Mouse (Mus musculus): Measurements from ENCODE around the gene Rimbp2.
"Not testable (repeated sequence)": the region's sequence is repeated elsewhere in the genome, so short reads cannot be mapped to it uniquely, and the experiment has no call there.

Rimbp2 gene

DNA sequence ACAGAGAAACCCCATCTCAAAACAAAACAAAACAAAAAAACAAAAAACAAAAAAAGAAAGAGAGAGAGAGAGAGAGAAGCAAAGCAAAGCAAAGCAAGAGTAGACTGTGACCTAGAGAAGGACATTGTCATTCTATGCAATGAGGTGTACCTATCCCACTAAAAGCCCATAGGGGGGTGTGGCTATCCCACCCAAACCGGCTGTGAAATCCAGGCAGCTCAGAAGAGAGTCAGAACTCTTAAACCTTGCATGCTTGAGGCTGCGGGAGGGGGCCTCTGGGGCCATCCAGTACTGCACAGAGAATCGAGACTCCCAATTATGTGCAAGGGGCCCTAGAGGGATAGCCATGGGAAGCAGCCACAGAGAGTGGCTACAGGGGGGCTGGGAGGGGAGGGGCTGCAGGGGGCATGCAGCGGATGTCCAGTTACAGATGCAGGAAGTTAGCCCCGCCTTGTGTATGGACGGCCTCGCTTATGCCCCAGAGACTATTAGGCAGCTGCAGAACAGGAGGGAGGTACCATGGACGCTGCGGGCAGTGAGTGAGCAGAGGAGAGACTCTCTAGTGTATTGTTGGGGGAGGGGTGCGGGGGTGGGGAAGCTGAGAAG, 184.2 kb downstream of the Rimbp2 start:
- in situ Hi-C loops (cut with MboI; ENCODE audit: unreplicated experiment in 2 of 2) = no loop called here

- in situ Hi-C loops (cut with MboI; ENCODE audit: unreplicated experiment in 2 of 2) = no loop called here
Measured at GRCm38 (mm10) chr5:128761118-128761517, 192.2 kb downstream of the Rimbp2 start.

- in situ Hi-C loops (cut with MboI; ENCODE audit: unreplicated experiment in 2 of 2) = loop anchor here (5.0 kb wide), 1 partner anchor 54 kb away; no protein-coding TSS in a partner anchor
Measured at GRCm38 (mm10) chr5:128746261-128746660, 207.0 kb downstream of the Rimbp2 start.

DNA sequence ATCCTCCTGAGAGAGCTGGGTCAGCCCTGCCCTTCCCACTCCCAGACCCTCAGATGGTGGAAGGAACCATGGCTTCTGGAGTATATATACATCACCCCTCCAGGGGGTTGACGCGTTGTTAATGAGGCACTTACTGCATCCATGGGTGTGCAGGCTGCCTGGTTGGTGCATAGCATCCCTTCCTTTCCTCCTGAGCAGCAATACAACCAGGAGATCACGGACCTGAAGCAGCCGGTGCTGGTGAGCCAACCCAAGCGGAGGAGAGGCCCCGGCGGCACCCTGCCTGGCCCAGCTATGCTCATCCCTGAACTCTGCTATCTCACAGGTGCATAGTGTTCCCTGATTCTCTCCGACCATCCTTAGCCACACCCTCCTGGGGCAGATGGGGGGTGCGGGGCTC, 208.1 kb downstream of the Rimbp2 start:
- in situ Hi-C loops (cut with MboI; ENCODE audit: unreplicated experiment in 2 of 2) = loop anchor here (5.0 kb wide), 1 partner anchor 53 kb away; no protein-coding TSS in a partner anchor

- in situ Hi-C loops (cut with MboI; ENCODE audit: unreplicated experiment in 2 of 2) = no loop called here
Measured at GRCm38 (mm10) chr5:128744351-128744750, 208.9 kb downstream of the Rimbp2 start.

DNA sequence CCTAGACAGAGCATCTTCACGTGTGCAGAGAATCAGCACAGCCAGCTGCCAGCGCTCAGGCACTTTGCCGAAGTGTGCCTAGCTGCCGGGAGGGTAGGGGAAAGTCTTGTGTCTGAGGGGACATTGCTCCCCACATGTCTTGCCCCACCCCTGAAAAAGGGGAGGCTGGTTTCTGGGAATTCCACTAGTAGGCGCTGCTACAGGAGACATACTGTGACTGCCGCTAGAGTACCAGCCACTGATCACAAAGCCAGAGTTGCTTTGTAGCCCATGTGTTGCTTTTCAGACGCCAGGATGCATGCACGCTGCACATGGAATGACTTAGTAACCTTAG, 213.5 kb downstream of the Rimbp2 start:
- in situ Hi-C loops (cut with MboI; ENCODE audit: unreplicated experiment in 2 of 2) = no loop called here

DNA sequence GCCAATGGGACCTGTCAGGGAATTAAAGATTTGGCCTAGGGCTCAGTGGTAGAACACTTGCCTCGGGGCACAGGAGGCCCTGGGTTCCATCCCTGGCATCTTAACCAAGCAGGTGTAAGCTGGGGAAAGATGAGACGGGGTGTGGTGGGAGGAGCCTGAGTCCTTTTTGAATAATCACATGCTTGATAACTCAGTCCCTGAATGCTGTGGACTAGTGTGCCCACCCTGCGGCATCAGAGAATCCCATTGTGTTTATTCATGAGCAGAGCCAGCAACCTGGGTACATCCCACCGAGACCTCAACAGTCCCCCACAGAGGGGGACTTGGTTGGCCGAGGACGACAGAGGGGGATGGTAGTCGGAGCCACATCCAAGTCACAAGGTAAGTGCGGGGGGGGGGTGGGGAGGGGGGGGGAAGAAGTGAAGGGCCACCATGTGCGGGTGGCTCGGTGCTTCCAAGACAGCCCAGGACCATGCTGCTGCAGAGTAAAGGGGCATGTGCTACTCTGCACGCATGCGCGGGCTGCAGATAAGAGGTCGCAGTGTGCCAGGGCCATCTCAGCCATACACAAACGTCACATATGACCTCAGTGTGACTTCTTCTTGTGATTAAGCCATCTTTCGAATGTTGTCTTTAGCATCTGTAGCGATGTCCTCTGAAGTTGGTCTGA, 214.0 kb downstream of the Rimbp2 start:
- in situ Hi-C loops (cut with MboI; ENCODE audit: unreplicated experiment in 2 of 2) = no loop called here

GRCm38 (mm10) chr5:128735921-128736320, 217.4 kb downstream of the Rimbp2 start:
- in situ Hi-C loops (cut with MboI; ENCODE audit: unreplicated experiment in 2 of 2) = no loop called here

DNA sequence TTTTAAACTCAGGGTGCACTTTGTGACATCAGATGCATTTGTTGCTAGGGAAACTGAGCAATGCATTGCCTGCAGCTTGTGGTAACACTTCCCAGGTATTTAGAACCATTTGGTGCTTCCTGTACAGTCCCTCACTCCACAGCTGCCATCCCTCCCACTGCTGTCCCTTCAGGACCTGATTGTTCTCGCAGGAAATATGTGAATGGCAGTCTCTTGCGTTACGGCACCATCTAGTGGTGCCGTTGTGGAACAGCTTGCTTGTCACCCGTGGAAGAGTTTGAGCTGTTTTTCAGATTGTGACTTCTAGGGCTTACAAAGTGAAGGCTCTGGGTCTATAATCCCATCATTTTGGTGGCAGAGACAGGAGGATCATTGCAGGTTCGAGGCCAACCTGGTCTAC, 219.3 kb downstream of the Rimbp2 start:
- in situ Hi-C loops (cut with MboI; ENCODE audit: unreplicated experiment in 2 of 2) = no loop called here

DNA sequence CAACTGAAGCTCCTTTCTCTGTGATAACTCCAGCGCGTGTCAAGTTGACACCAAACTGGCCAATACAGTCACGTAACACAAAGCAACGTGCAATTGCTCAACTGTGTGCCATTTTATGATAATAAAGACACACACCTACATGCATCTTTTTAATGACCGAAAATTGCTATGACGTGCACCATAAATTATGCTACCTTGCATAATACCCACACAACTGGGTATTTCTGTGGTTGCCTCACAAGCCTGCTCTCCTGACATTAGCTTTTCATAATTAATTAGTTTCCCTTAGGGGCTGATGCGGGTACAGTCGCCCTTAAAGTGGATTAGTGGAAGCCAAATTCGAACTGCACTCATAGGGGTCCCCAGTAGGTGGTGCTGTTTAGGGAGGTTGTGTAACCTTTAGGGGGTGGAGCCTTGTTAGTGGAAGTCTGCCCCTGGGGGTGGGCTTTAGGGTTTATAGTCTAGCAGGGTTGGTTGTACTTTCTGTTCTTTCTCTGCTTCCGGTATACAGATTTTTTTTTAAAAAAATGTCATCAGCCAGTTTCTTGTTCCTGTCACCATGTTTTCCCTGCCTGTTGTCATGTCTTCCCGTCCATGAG, 220.8 kb downstream of the Rimbp2 start:
- in situ Hi-C loops (cut with MboI; ENCODE audit: unreplicated experiment in 2 of 2) = no loop called here

GRCm38 (mm10) chr5:128730634-128731033, 222.7 kb downstream of the Rimbp2 start:
- in situ Hi-C loops (cut with MboI; ENCODE audit: unreplicated experiment in 2 of 2) = no loop called here

DNA sequence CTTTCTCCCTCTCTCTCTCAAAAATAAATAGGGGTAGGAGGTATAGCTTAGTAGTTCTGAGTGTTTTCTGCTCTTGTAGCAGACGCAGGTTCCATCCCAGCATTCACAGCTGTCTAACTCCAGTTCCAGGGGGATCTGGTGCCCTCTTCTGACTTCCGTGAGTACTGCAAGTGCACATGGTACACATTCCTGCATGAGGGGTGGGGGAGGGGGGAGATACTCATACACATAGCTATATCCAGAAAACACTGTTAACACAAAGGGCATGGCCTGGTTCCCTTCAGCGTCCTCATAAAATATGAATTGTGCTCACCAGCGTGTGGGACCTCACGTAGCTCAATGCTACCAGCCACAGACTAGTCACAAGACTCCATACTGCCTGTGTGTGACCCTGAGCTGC, 223.9 kb downstream of the Rimbp2 start:
- in situ Hi-C loops (cut with MboI; ENCODE audit: unreplicated experiment in 2 of 2) = no loop called here

GRCm38 (mm10) chr5:128720461-128720860, 232.8 kb downstream of the Rimbp2 start:
- in situ Hi-C loops (cut with MboI; ENCODE audit: unreplicated experiment in 2 of 2) = not testable (repeated sequence)

GRCm38 (mm10) chr5:128715171-128715570, 238.1 kb downstream of the Rimbp2 start:
- in situ Hi-C loops (cut with MboI; ENCODE audit: unreplicated experiment in 2 of 2) = no loop called here

DNA sequence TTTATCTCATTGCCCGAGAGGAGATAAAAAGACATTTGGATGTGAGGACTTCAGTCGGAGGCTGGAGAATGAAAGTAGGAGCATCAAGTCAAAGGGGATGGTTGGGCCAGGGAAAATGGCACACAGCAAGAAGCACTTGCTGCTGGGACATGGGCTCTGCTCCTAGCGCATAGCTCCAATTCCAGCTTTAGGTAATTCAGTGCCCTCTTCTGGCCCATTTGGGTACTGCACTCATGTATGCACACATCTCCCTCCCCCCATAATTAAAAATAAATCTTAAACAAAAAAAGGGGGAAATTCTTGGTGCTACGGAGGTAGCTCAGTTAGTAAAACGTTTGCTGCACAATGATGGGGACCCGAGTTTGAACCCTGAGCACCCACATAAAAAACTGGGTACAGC, 241.4 kb downstream of the Rimbp2 start:
- in situ Hi-C loops (cut with MboI; ENCODE audit: unreplicated experiment in 2 of 2) = no loop called here

DNA sequence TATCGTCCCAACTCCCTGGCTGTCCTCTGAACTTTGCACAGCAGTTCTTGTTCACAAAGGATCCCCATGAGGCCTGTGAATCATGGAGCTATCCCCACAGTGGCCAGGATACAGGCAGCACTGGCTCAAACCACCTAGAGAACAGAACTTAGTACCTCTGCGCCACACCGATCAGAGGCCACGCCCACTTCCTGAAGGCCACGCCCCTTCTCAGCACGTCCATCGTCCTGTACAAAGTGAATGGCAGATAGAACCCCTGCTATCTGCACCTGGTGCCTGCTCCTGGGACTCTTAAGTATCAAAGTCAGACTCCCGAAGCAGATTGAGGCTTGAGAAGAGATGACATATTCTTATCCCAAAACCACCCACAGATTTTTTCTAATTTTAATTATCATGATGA, 242.7 kb downstream of the Rimbp2 start:
- in situ Hi-C loops (cut with MboI; ENCODE audit: unreplicated experiment in 2 of 2) = no loop called here

GRCm38 (mm10) chr5:128708929-128709328, 244.4 kb downstream of the Rimbp2 start:
- in situ Hi-C loops (cut with MboI; ENCODE audit: unreplicated experiment in 2 of 2) = no loop called here

Data from v-Abl transformed pro-B cells (cell line).